Mouse (Mus musculus): ENCODE data around the gene Tuba1a. TPM values are rescaled to one million over a fixed set of nuclear protein-coding genes. Genes with fewer than 3 reads are reported as not detected.

Gene Tuba1a
- polyA plus RNA-seq (2015; fragmentation: Illumina TruSeq; extraction: RNeasy Lipid Tissue Mini Kit (QIAGEN cat#74804); ENCODE audit: low read depth, low replicate concordance): 2,104 TPM

DNA sequence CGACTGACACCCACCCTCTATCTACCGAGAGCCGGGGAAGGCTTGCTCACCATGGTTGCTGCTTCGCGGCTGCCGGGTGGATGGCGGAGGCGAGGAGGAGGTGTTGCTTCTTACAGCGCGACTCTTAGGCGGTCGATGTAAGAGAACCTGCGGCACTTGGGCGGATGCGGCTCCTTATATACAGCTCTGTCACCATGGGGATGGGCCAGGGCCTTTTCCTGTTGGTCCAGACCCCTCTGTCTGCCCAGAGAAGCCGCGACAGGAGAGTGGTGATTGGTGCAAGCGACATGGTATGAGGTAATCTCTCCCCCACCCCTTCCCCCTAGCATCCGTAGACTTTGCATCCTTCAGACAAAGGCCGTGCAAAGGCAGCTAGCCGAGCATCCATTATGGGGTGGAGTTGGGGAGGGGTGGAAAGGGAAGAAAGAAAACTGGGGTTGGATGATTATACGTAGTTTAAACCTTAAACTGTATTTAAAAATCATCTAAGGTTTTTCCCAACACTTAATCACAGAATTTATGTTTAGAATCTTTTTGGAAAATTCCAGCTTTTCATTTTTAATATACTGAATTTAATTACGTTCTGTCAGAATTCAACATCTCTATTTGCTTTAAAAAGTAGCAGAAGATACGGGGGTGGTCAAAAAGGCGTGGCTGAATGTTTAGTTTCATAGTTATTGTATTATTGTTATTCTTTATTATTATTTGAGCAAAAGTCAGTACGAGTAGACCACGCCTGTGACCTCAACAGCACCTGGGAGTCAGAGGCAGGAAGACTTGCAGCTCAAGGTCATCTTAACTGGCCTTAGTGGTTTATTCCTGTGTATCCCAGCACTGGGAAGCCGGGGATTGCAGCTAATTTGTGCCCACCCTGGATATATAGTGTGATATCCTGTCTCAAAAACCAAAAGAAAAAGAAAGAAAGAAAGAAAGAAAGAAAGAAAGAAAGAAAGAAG lies at the start of gene Tuba1a, which contains the start of gene Gm49450:
Gene Tuba1a, minus strand, starts transcription at position 303 of the 956 bp plus-strand sequence.
Gene Gm49450, minus strand, starts transcription at position 151 of the 956 bp plus-strand sequence.

DNA sequence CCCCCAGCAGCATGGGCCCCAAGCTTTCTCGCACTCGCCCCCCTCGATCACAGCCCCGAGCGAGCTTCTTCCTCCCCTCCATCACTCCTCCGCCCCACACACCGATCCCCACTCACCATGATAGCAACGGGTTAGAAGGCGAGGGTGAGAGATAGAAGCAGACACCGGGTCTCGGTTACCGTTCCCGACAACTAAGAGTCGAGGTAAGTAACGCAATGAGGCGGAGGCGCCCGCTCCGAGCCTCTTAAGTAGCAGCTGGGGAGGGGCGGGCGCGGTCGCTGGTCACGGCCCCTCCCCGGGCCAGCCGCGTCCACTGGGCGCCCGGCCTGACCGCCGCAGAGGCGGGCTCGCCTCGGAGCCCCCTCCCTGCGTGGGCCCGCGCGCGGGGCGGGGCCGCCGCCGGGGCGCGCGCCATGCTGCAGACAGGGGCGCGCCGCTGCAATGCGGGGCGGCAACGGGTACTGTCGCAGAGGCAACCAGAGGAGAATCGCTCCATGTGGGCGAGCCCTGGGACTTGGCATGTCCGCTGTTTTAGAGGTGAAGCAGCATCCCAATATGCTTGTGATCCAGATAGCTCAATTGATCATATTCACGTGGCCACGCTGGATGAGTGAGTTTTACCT lies 19.2 kb downstream of the Tuba1a start, which contains the start of gene Tuba1b:
Gene Tuba1b, minus strand, starts transcription at position 349 of the 623 bp plus-strand sequence.

DNA sequence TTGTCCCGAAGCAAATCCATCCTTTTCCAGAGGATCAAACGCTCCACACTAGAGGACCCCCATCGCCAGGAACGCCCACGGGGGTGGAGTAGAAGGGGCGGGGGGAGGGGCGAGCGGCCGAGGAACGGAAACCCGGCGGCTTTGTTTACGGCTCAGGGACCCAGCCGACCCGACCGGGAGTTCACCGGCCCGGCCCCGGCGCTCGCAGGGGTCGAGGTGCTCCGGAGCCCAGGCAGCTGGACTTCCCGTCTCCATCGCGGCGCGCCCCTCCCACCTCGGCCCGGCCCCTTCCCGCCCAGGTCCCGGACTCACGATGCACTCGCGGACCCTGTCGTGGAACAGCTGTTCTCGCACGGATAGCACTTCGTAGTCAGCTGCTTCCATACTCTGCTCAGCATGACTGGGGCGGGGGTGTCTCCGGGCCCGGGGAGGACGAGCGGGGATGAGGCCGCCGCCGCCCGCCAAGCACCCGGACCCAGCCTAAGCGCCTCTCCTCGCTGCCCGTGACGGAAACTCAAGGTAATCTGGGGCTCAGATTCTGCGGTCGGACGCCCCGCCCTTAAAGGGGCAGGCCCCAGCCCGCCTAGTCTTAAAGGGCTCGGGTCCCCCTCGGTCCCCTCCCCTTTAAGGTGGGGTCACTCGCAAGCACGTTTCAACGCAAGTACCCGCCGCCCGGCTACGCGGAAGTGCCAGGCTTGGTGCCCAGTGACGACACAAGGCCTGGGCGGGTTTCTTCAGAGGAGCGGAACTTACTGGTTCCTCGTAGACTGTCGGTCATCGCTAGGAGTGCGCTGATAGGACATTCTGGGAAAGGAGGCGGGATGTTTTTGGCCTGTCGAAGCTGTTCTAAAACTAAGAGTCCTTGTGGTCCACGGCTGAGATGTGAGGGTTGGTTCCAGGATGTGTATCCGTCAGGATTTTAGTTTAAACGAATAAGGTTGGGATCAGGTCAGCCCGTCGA lies 35.7 kb downstream of the Tuba1a start, which contains the start of gene Lmbr1l:
Gene Lmbr1l, minus strand, starts transcription at position 694 of the 961 bp plus-strand sequence.

Other genes starting within 250 kb of the Tuba1a start
- gene Ccdc65, start 245.5 kb downstream of the Tuba1a start, polyA plus RNA-seq (2015; fragmentation: Illumina TruSeq; extraction: RNeasy Lipid Tissue Mini Kit (QIAGEN cat#74804); ENCODE audit: low read depth, low replicate concordance): 6.9 TPM
- gene Fkbp11, start 225.5 kb downstream of the Tuba1a start, polyA plus RNA-seq (2015; fragmentation: Illumina TruSeq; extraction: RNeasy Lipid Tissue Mini Kit (QIAGEN cat#74804); ENCODE audit: low read depth, low replicate concordance): 3.3 TPM
- 497 TPM for gene Arf3, start 190.5 kb downstream of the Tuba1a start, polyA plus RNA-seq (2015; fragmentation: Illumina TruSeq; extraction: RNeasy Lipid Tissue Mini Kit (QIAGEN cat#74804); ENCODE audit: low read depth, low replicate concordance)
- 1.4 TPM for gene Wnt10b, start 175.6 kb downstream of the Tuba1a start, polyA plus RNA-seq (2015; fragmentation: Illumina TruSeq; extraction: RNeasy Lipid Tissue Mini Kit (QIAGEN cat#74804); ENCODE audit: low read depth, low replicate concordance)
- 0.18 TPM for gene Wnt1, start 163.8 kb downstream of the Tuba1a start, polyA plus RNA-seq (2015; fragmentation: Illumina TruSeq; extraction: RNeasy Lipid Tissue Mini Kit (QIAGEN cat#74804); ENCODE audit: low read depth, low replicate concordance)
- 553 TPM for gene Ddn, start 144.2 kb downstream of the Tuba1a start, polyA plus RNA-seq (2015; fragmentation: Illumina TruSeq; extraction: RNeasy Lipid Tissue Mini Kit (QIAGEN cat#74804); ENCODE audit: low read depth, low replicate concordance)
- 80.7 TPM for gene Prkag1, start 122.2 kb downstream of the Tuba1a start, polyA plus RNA-seq (2015; fragmentation: Illumina TruSeq; extraction: RNeasy Lipid Tissue Mini Kit (QIAGEN cat#74804); ENCODE audit: low read depth, low replicate concordance)
- gene Kmt2d, start 82.5 kb downstream of the Tuba1a start, polyA plus RNA-seq (2015; fragmentation: Illumina TruSeq; extraction: RNeasy Lipid Tissue Mini Kit (QIAGEN cat#74804); ENCODE audit: low read depth, low replicate concordance): 21.3 TPM
- gene Rhebl1, start 59.2 kb downstream of the Tuba1a start, polyA plus RNA-seq (2015; fragmentation: Illumina TruSeq; extraction: RNeasy Lipid Tissue Mini Kit (QIAGEN cat#74804); ENCODE audit: low read depth, low replicate concordance): 15.3 TPM
- 0.10 TPM for gene Dhh, start 55.2 kb downstream of the Tuba1a start, polyA plus RNA-seq (2015; fragmentation: Illumina TruSeq; extraction: RNeasy Lipid Tissue Mini Kit (QIAGEN cat#74804); ENCODE audit: low read depth, low replicate concordance)
- 12.2 TPM for gene Lmbr1l, start 35.5 kb downstream of the Tuba1a start, polyA plus RNA-seq (2015; fragmentation: Illumina TruSeq; extraction: RNeasy Lipid Tissue Mini Kit (QIAGEN cat#74804); ENCODE audit: low read depth, low replicate concordance)
- gene Tuba1b, start 19.1 kb downstream of the Tuba1a start, polyA plus RNA-seq (2015; fragmentation: Illumina TruSeq; extraction: RNeasy Lipid Tissue Mini Kit (QIAGEN cat#74804); ENCODE audit: low read depth, low replicate concordance): 1,224 TPM
- not detected for gene Gm49450, start 152 bp downstream of the Tuba1a start, polyA plus RNA-seq (2015; fragmentation: Illumina TruSeq; extraction: RNeasy Lipid Tissue Mini Kit (QIAGEN cat#74804); ENCODE audit: low read depth, low replicate concordance)
- 5.4 TPM for gene Tuba1c, start 76.2 kb upstream of the Tuba1a start, polyA plus RNA-seq (2015; fragmentation: Illumina TruSeq; extraction: RNeasy Lipid Tissue Mini Kit (QIAGEN cat#74804); ENCODE audit: low read depth, low replicate concordance)
- 4.0 TPM for gene Prph, start 101.5 kb upstream of the Tuba1a start, polyA plus RNA-seq (2015; fragmentation: Illumina TruSeq; extraction: RNeasy Lipid Tissue Mini Kit (QIAGEN cat#74804); ENCODE audit: low read depth, low replicate concordance)
- gene Troap, start 120.9 kb upstream of the Tuba1a start, polyA plus RNA-seq (2015; fragmentation: Illumina TruSeq; extraction: RNeasy Lipid Tissue Mini Kit (QIAGEN cat#74804); ENCODE audit: low read depth, low replicate concordance): not detected
- 1.6 TPM for gene C1ql4, start 134.1 kb upstream of the Tuba1a start, polyA plus RNA-seq (2015; fragmentation: Illumina TruSeq; extraction: RNeasy Lipid Tissue Mini Kit (QIAGEN cat#74804); ENCODE audit: low read depth, low replicate concordance)
- gene Dnajc22, start 139.5 kb upstream of the Tuba1a start, polyA plus RNA-seq (2015; fragmentation: Illumina TruSeq; extraction: RNeasy Lipid Tissue Mini Kit (QIAGEN cat#74804); ENCODE audit: low read depth, low replicate concordance): 0.30 TPM
- gene Spats2, start 172.2 kb upstream of the Tuba1a start, polyA plus RNA-seq (2015; fragmentation: Illumina TruSeq; extraction: RNeasy Lipid Tissue Mini Kit (QIAGEN cat#74804); ENCODE audit: low read depth, low replicate concordance): 23.8 TPM